Comparison of ENCODE assay signal across 23 mouse cellular contexts in genomic region chr17:74990561-74990960, GRCm38 (mm10).
"Had no signal": no experiment of that assay in that cellular context is flagged by ENCODE, and none has a peak within 500 bp of the region (broad histone marks: within the 10 kb centered on the region; RNA-seq: fewer than 3 reads in every experiment).

No protein-coding gene starts in this region.

- DNase-seq: gastrocnemius, adult 2 months; gastrocnemius, postnatal 10 days; gastrocnemius, postnatal 25 days; heart, adult 18-20 months; heart, postnatal 10 days; kidney, adult 11 months; kidney, adult 2 months; kidney, adult 9 months; kidney, postnatal 14 days; kidney, postnatal 36 days; layer of hippocampus, adult 9-11 months; layer of hippocampus, postnatal 36 days; left cerebral cortex, postnatal 4 days; liver had no signal

- H3K27ac ChIP-seq: gastrocnemius, adult 2 months; hindbrain, embryonic 13.5 days; hindbrain, embryonic 15.5 days; hindbrain, postnatal 0 days; kidney, embryonic 15.5 days; kidney, postnatal 0 days had no signal

- H3K4me3 ChIP-seq: gastrocnemius, adult 2 months; hindbrain, embryonic 13.5 days; hindbrain, embryonic 15.5 days; kidney, embryonic 15.5 days had no signal

- ATAC-seq: forebrain, embryonic 16.5 days; hindbrain, postnatal 0 days; intestine, embryonic 16.5 days had no signal

- H3K4me2 ChIP-seq: heart, embryonic 11.5 days; hindbrain, embryonic 13.5 days; hindbrain, embryonic 15.5 days; kidney, embryonic 15.5 days; liver, embryonic 11.5 days had no signal

- H3K36me3 ChIP-seq: hindbrain, embryonic 13.5 days; hindbrain, embryonic 15.5 days; kidney, embryonic 15.5 days had no signal

- H3K9ac ChIP-seq: hindbrain, embryonic 13.5 days; hindbrain, embryonic 15.5 days; kidney, embryonic 15.5 days had no signal

- H3K27me3 ChIP-seq: kidney, embryonic 15.5 days had no signal

- H3K9me3 ChIP-seq: hindbrain, embryonic 13.5 days; hindbrain, embryonic 15.5 days had no signal
